Mouse (Mus musculus): Measurements from ENCODE around the gene Ugp2. TPM values are rescaled to one million over a fixed set of nuclear protein-coding genes. Genes with fewer than 3 reads are reported as not detected.

The Ugp2 gene
- total and polyA plus RNA-seq, 2 experiments from 2014 or later, result 37.4 to 66.8 TPM

DNA sequence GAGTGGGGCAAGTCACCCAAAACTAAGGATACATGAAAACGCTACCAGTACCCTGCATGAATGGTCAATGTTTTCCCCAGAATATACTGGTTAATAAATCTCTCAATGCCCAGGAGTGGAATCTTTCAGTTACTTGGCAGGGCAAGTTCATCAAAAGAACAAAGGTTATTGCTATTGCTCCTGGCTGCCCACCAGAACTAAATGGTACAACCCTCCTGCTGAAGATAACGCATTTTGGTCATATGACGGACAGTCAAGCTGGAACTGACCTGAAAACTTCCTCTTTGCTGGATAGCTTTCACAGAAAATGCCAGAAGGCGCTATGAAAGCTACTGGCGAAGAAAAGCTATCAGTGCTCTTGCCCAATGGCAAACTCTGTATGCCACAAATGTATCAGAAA, 45.2 kb downstream of the Ugp2 start:
- peaks cover 10% of the 10 kb centered on the region for H3K36me3 ChIP-seq (ENCODE audit: insufficient read depth, low read length)
- no peak overlapping the region for H3K4me3 ChIP-seq (ENCODE audit: low read length)
- ATAC-seq, result no peak
- TF ChIP-seq CTCF (IDR thresholded peaks at IDR 0.05; ENCODE audit: low read depth), result no peak
- H3K9ac ChIP-seq (replicated peaks; ENCODE audit: low read length), result no peak overlapping the region
- H3K27me3 ChIP-seq (ENCODE audit: insufficient read depth, low read length), result no peaks in the 10 kb centered on the region
- no peak overlapping the region for H3K4me2 ChIP-seq (ENCODE audit: low read depth, low read length)
- 90% methylated on average over 5 of the region's 5 CpGs for WGBS
- no peaks in the 10 kb centered on the region for H3K9me3 ChIP-seq (ENCODE audit: low read length)
- DNase-seq (ENCODE audit: low spot score), result no peak
- no peaks in the 10 kb centered on the region for H3K4me1 ChIP-seq (ENCODE audit: insufficient read depth, low read length)
- no peak overlapping the region for H3K27ac ChIP-seq

GRCm38 (mm10) chr11:21322349-21322748, 48.7 kb downstream of the Ugp2 start:
- Histone ChIP-seq H3K36me3 (ENCODE audit: insufficient read depth, low read length) (no peaks in the 10 kb centered on the region; the same call in 1 of the 2 replicates), H3K27me3 (ENCODE audit: insufficient read depth, low read length) (no peaks in the 10 kb centered on the region), H3K27ac (no peak overlapping the region), H3K4me2 (ENCODE audit: low read depth, low read length) (no peak overlapping the region), H3K4me3 (ENCODE audit: low read length) (no peak overlapping the region), H3K9ac (replicated peaks; ENCODE audit: low read length) (no peak overlapping the region), H3K9me3 (ENCODE audit: low read length) (no peaks in the 10 kb centered on the region), H3K4me1 (ENCODE audit: insufficient read depth, low read length) (no peaks in the 10 kb centered on the region)
- 0 out of 2 replicates have a peak, but pooled peaks have one; percentile 12 for ATAC-seq
- no peak for DNase-seq (ENCODE audit: low spot score)
- 88% methylated on average over 3 of the region's 3 CpGs for WGBS
- TF ChIP-seq CTCF (IDR thresholded peaks at IDR 0.05; ENCODE audit: low read depth), result peak; percentile 18; the same call in 1 of the 2 replicates

DNA sequence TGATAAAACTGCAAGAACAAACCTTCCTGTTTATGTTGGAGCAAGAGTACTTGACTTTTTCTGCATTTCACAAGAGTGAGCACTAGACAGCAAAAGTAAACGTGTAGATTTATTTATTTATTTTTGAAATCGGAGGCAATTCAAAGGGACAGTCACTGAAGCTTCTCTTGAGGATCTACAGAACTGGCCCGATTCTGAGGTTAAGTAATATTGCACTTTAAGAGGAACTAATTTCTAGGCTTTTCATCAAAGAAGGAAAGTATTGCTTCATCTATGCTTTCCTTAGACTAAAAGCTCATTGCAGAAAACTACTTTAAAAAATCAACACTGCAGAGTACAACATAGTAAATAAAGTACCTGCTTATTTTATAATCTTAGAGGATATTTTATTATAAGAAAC, 49.4 kb downstream of the Ugp2 start:
- H3K36me3 ChIP-seq (ENCODE audit: insufficient read depth, low read length), result no peaks in the 10 kb centered on the region
- no peak overlapping the region for H3K27ac ChIP-seq
- H3K9me3 ChIP-seq (ENCODE audit: low read length), result no peaks in the 10 kb centered on the region
- H3K4me3 ChIP-seq (ENCODE audit: low read length), result no peak overlapping the region
- WGBS, result 88% methylated on average over 3 of the region's 3 CpGs
- no peak for DNase-seq (ENCODE audit: low spot score)
- H3K4me1 ChIP-seq (ENCODE audit: insufficient read depth, low read length), result no peaks in the 10 kb centered on the region
- H3K4me2 ChIP-seq (ENCODE audit: low read depth, low read length), result no peak overlapping the region
- TF ChIP-seq CTCF (IDR thresholded peaks at IDR 0.05; ENCODE audit: low read depth), result no peak
- H3K9ac ChIP-seq (replicated peaks; ENCODE audit: low read length), result no peak overlapping the region
- H3K27me3 ChIP-seq (ENCODE audit: insufficient read depth, low read length), result no peaks in the 10 kb centered on the region
- ATAC-seq, result no peak

DNA sequence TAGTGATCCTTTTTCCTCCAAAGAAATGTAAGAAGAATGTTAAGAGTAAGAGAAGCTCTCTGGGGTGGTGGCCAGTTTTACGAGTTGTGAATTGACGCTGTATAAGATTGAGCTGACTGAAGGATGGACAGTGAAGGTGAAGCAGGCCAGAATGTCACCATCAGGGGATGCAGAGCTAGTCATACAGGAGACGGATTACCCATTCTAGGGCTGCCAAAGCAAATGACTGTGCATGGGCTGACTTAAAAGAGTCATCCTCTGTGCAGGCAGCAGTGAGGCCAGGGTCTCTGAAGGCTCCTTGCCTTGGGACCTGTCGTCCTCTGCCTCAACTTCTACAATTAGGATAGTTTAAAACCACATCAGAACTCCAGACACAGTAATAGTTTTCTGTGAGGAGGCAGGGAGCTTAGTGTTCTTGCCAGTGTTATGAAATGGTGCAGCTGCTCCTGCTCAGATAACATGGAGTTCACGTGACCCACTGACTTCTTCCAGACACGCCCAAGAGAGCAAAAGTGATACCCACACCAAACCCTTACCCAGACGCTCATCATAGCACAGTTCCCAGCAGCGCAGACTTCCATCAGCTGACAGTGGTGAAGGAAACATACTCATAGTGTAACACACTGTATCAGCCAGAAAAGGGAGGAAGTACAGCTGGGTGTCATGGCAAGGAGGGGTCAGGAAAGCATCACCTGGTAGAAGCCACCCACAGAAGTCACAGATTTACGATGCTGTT, 56.9 kb downstream of the Ugp2 start:
- 91% methylated on average over 9 of the region's 9 CpGs for WGBS
- H3K27me3 ChIP-seq (ENCODE audit: insufficient read depth, low read length), result no peaks in the 10 kb centered on the region
- no peak overlapping the region for H3K27ac ChIP-seq
- H3K9ac ChIP-seq (replicated peaks; ENCODE audit: low read length), result no peak overlapping the region
- H3K4me2 ChIP-seq (ENCODE audit: low read depth, low read length), result no peak overlapping the region
- no peak for TF ChIP-seq CTCF (IDR thresholded peaks at IDR 0.05; ENCODE audit: low read depth)
- ATAC-seq (no peak), DNase-seq (ENCODE audit: low spot score) (no peak)
- no peaks in the 10 kb centered on the region for H3K4me1 ChIP-seq (ENCODE audit: insufficient read depth, low read length)
- no peaks in the 10 kb centered on the region for H3K9me3 ChIP-seq (ENCODE audit: low read length)
- peaks cover 11% of the 10 kb centered on the region for H3K36me3 ChIP-seq (ENCODE audit: insufficient read depth, low read length)
- no peak overlapping the region for H3K4me3 ChIP-seq (ENCODE audit: low read length)

DNA sequence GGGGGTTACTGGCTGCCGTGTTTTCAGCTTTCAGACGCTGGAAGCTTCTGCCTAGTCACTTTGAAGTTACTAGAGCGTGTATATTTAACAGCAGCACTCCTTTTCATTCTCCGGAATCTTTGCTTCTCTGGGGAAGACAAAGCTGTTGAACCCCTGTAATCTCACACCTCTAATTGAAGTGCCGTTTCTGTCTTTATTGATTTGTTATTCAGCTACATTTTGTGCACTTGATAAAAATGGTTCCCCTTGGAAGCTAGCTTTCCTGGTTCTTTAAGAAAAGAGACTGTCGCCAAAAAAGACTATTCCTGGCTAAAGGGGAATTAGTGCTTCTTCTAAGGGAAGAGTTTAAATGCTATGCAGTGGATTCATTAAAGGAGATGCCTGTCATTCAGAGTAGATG, 61.5 kb downstream of the Ugp2 start:
- no peak overlapping the region for H3K4me3 ChIP-seq (ENCODE audit: low read length)
- ATAC-seq, result no peak
- peaks cover 20% of the 10 kb centered on the region for H3K36me3 ChIP-seq (ENCODE audit: insufficient read depth, low read length)
- no peak for TF ChIP-seq CTCF (IDR thresholded peaks at IDR 0.05; ENCODE audit: low read depth)
- WGBS, result 53% methylated on average over 6 of the region's 6 CpGs
- H3K4me2 ChIP-seq (ENCODE audit: low read depth, low read length), result no peak overlapping the region
- no peaks in the 10 kb centered on the region for H3K4me1 ChIP-seq (ENCODE audit: insufficient read depth, low read length)
- no peak overlapping the region for H3K27ac ChIP-seq
- no peaks in the 10 kb centered on the region for H3K27me3 ChIP-seq (ENCODE audit: insufficient read depth, low read length)
- H3K9me3 ChIP-seq (ENCODE audit: low read length), result no peaks in the 10 kb centered on the region
- DNase-seq (ENCODE audit: low spot score), result no peak
- H3K9ac ChIP-seq (replicated peaks; ENCODE audit: low read length), result no peak overlapping the region

- Histone ChIP-seq H3K4me2 (ENCODE audit: low read depth, low read length) (no peak overlapping the region), H3K9ac (replicated peaks; ENCODE audit: low read length) (no peak overlapping the region), H3K36me3 (ENCODE audit: insufficient read depth, low read length) (peaks cover 14% of the 10 kb centered on the region), H3K9me3 (ENCODE audit: low read length) (no peaks in the 10 kb centered on the region), H3K27me3 (ENCODE audit: insufficient read depth, low read length) (no peaks in the 10 kb centered on the region), H3K4me1 (ENCODE audit: insufficient read depth, low read length) (no peaks in the 10 kb centered on the region), H3K4me3 (ENCODE audit: low read length) (no peak overlapping the region), H3K27ac (no peak overlapping the region)
- TF ChIP-seq CTCF (IDR thresholded peaks at IDR 0.05; ENCODE audit: low read depth), result peak; percentile 59
- no peak for ATAC-seq
- peak; percentile 15 for DNase-seq (ENCODE audit: low spot score)
- WGBS, result 85% methylated on average over 5 of the region's 5 CpGs
Measured at GRCm38 (mm10) chr11:21308119-21308518, 62.9 kb downstream of the Ugp2 start.

GRCm38 (mm10) chr11:21307078-21307668, 63.8 kb downstream of the Ugp2 start:
- H3K9me3 ChIP-seq (ENCODE audit: low read length), result no peaks in the 10 kb centered on the region
- no peak overlapping the region for H3K4me2 ChIP-seq (ENCODE audit: low read depth, low read length)
- no peak for TF ChIP-seq CTCF (IDR thresholded peaks at IDR 0.05; ENCODE audit: low read depth)
- peaks cover 9% of the 10 kb centered on the region; the same call in 1 of the 2 replicates for H3K36me3 ChIP-seq (ENCODE audit: insufficient read depth, low read length)
- DNase-seq (ENCODE audit: low spot score) (no peak), ATAC-seq (no peak)
- no peaks in the 10 kb centered on the region for H3K27me3 ChIP-seq (ENCODE audit: insufficient read depth, low read length)
- H3K4me1 ChIP-seq (ENCODE audit: insufficient read depth, low read length), result no peaks in the 10 kb centered on the region
- no peak overlapping the region for H3K9ac ChIP-seq (replicated peaks; ENCODE audit: low read length)
- 92% methylated on average over 5 of the region's 5 CpGs for WGBS
- no peak overlapping the region for H3K27ac ChIP-seq
- H3K4me3 ChIP-seq (ENCODE audit: low read length), result no peak overlapping the region

Measured in hindbrain, postnatal 0 days (tissue).